Mouse (Mus musculus) midbrain, embryonic 13.5 days (tissue): ENCODE data around the gene Myl9. TPM values are rescaled to one million over a fixed set of nuclear protein-coding genes. Genes with fewer than 3 reads are reported as not detected.
A peak's percentile ranks its signal among the peaks of the same experiment; 100 is the strongest.

Experiments
- ATAC-seq: fragments of 200-750 bp; cut with Nextera tagmentation; 2 replicates; pipeline ENCODE4 v1.8.0; 2017; ENCODE audit warnings: mild to moderate bottlenecking, moderate TSS enrichment, moderate library complexity
- H3K27ac ChIP-seq: fragments of 300-500 bp; sonication (generic); 2 replicates; pipeline ENCODE4 v1.5.1; 2015; ENCODE audit warnings: inconsistent platforms, mild to moderate bottlenecking, moderate library complexity
- H3K27me3 ChIP-seq: fragments of 300-500 bp; sonication (generic); 2 replicates; pipeline ENCODE4 v1.6.1; 2015; ENCODE audit warnings: mild to moderate bottlenecking, inconsistent platforms
- H3K36me3 ChIP-seq: fragments of 300-500 bp; sonication (generic); 2 replicates; pipeline ENCODE4 v1.6.1; 2015; ENCODE audit warnings: mild to moderate bottlenecking, inconsistent platforms
- H3K4me1 ChIP-seq: fragments of 300-500 bp; sonication (generic); replicated peaks from 2 replicates; pipeline ENCODE4 v1.6.1; 2015; ENCODE audit warnings: inconsistent platforms
- H3K4me2 ChIP-seq: fragments of 300-500 bp; sonication (generic); replicated peaks from 2 replicates; pipeline ENCODE4 v1.6.1; 2015; ENCODE audit warnings: moderate library complexity, mild to moderate bottlenecking, inconsistent platforms
- H3K4me3 ChIP-seq: fragments of 300-500 bp; sonication (generic); replicated peaks from 2 replicates; pipeline ENCODE4 v1.5.1; 2015; ENCODE audit warnings: mild to moderate bottlenecking, inconsistent platforms
- H3K9ac ChIP-seq: fragments of 300-500 bp; sonication (generic); replicated peaks from 2 replicates; pipeline ENCODE4 v1.6.1; 2015; ENCODE audit warnings: mild to moderate bottlenecking, inconsistent platforms
- H3K9me3 ChIP-seq: fragments of 300-500 bp; sonication (generic); 2 replicates; pipeline ENCODE4 v1.6.1; 2016; ENCODE audit warnings: mild to moderate bottlenecking, inconsistent platforms
- WGBS: fragments of 180-500 bp; shearing (Covaris S2); methylation state at CpG from one replicate; pipeline ENCODE4 v1.1.7; 2015; 5-methylcytosine and 5-hydroxymethylcytosine counted together
- polyA plus RNA-seq: library from polyadenylated mRNA; unstranded; fragments of >200 nt; fragmentation: Nextera tagmentation; extraction: Ambion mirVana; gene quantifications from 2 replicates; pipeline ENCODE4 v1.2.1, GENCODE M21; 2015

Gene Myl9
- polyA plus RNA-seq, 1 experiment from 2014 or later: 37.4 TPM

DNA sequence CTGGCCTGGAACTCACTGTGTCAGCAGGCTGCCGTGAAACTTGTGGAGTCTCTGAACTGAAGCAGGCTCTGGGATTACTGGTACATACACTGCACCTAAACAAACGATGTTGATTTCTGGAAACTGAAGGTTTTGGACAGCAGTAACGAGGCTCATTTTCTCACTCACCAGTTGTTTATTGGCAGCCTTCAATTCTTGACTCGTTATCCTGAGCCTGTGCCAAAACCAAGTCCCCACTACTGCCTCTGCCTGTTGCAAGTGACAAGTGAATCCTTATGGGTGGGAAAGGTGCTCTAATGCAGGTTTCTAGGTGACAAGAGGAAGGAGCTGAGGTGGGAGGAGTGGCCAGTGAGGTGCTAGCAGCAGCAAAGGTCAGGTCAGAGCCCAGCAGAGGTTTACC lies 33.2 kb upstream of the Myl9 start:
- no peaks in the 10 kb centered on the region for H3K9me3 ChIP-seq

GRCm38 (mm10) chr2:156743248-156743647 lies 32.0 kb upstream of the Myl9 start:
- ATAC-seq: no peak
- no peak overlapping the region for H3K9ac ChIP-seq
- no peak overlapping the region for H3K27ac ChIP-seq
- H3K4me3 ChIP-seq: no peak overlapping the region
- H3K4me1 ChIP-seq: peaks cover 34% of the 10 kb centered on the region
- H3K36me3 ChIP-seq: peaks cover 42% of the 10 kb centered on the region
- H3K27me3 ChIP-seq: no peaks in the 10 kb centered on the region
- H3K4me2 ChIP-seq: no peak overlapping the region
- whole genome bisulfite sequencing: 74% methylated on average over 3 of the region's 3 CpGs
- H3K9me3 ChIP-seq: no peaks in the 10 kb centered on the region

More for the DNA sequence above, 33.2 kb upstream of the Myl9 start:
- no peak overlapping the region for H3K9ac ChIP-seq
- peak overlapping the region; percentile 15; the same call in 1 of the 2 replicates for H3K27ac ChIP-seq
- no peak overlapping the region for H3K4me3 ChIP-seq
- peaks cover 38% of the 10 kb centered on the region for H3K4me1 ChIP-seq
- WGBS: 67% methylated on average over 4 of the region's 4 CpGs
- no peaks in the 10 kb centered on the region for H3K27me3 ChIP-seq
- H3K36me3 ChIP-seq: peaks cover 30% of the 10 kb centered on the region
- no peak overlapping the region for H3K4me2 ChIP-seq
- no peak for ATAC-seq

- H3K4me1 ChIP-seq: peaks cover 33% of the 10 kb centered on the region
- H3K4me3 ChIP-seq: no peak overlapping the region
- H3K9ac ChIP-seq: no peak overlapping the region
- H3K27ac ChIP-seq: no peak overlapping the region
- ATAC-seq: no peak
- H3K36me3 ChIP-seq: peaks cover 50% of the 10 kb centered on the region
- 79% methylated on average over 5 of the region's 5 CpGs for WGBS
- no peak overlapping the region for H3K4me2 ChIP-seq
- no peaks in the 10 kb centered on the region for H3K9me3 ChIP-seq
- H3K27me3 ChIP-seq: no peaks in the 10 kb centered on the region
Observed at GRCm38 (mm10) chr2:156744414-156744813, 30.8 kb upstream of the Myl9 start.

DNA sequence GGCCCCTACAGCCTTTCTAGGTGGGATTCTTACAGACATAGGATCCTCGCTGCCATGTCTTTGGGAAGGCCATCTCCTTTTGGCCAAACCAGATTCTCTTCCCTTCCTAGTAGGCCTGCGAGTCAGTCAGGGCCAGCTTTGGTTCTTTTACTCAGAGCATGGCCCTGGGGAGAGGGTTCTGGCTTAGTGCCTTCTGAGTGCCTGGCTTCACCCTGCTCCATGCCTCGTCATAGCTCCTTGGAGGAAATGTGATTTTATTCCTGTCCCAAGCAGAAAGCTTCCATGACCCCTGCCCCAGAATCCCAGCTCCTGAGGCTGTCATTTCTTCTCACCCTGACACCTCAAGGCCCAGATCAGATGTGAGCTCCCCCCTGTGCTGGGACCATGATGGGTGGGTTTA lies 27.9 kb upstream of the Myl9 start:
- Histone ChIP-seq H3K4me1 (peaks cover 11% of the 10 kb centered on the region), H3K27me3 (no peaks in the 10 kb centered on the region), H3K9ac (no peak overlapping the region), H3K27ac (no peak overlapping the region), H3K4me2 (no peak overlapping the region), H3K4me3 (no peak overlapping the region), H3K36me3 (peaks cover 71% of the 10 kb centered on the region), H3K9me3 (no peaks in the 10 kb centered on the region)
- 94% methylated on average over 3 of the region's 3 CpGs for WGBS
- no peak for ATAC-seq

- no peak overlapping the region for H3K4me2 ChIP-seq
- H3K27ac ChIP-seq: no peak overlapping the region
- 95% methylated on average over 8 of the region's 8 CpGs for WGBS
- H3K27me3 ChIP-seq: no peaks in the 10 kb centered on the region
- H3K36me3 ChIP-seq: peaks cover 87% of the 10 kb centered on the region
- no peak overlapping the region for H3K9ac ChIP-seq
- no peaks in the 10 kb centered on the region for H3K4me1 ChIP-seq
- H3K9me3 ChIP-seq: no peaks in the 10 kb centered on the region
- ATAC-seq: no peak
- H3K4me3 ChIP-seq: no peak overlapping the region
Observed at GRCm38 (mm10) chr2:156749687-156750086, 25.5 kb upstream of the Myl9 start.

- no peak overlapping the region for H3K4me2 ChIP-seq
- peaks cover 94% of the 10 kb centered on the region for H3K36me3 ChIP-seq
- no peak for ATAC-seq
- no peak overlapping the region for H3K9ac ChIP-seq
- no peaks in the 10 kb centered on the region for H3K27me3 ChIP-seq
- no peak overlapping the region for H3K4me3 ChIP-seq
- no peak overlapping the region for H3K27ac ChIP-seq
- 97% methylated on average over 9 of the region's 9 CpGs for WGBS
- no peaks in the 10 kb centered on the region; the same call in 1 of the 2 replicates for H3K9me3 ChIP-seq
- no peaks in the 10 kb centered on the region for H3K4me1 ChIP-seq
Observed at GRCm38 (mm10) chr2:156756937-156757336, 18.3 kb upstream of the Myl9 start.

GRCm38 (mm10) chr2:156760843-156761505 lies 14.2 kb upstream of the Myl9 start:
- Histone ChIP-seq H3K4me1 (no peaks in the 10 kb centered on the region), H3K27me3 (no peaks in the 10 kb centered on the region)
- 94% methylated on average over 5 of the region's 5 CpGs for WGBS

GRCm38 (mm10) chr2:156761521-156762278 lies 13.5 kb upstream of the Myl9 start:
- no peak for ATAC-seq
- H3K9ac ChIP-seq: no peak overlapping the region
- no peak overlapping the region for H3K4me2 ChIP-seq
- H3K9me3 ChIP-seq: no peaks in the 10 kb centered on the region; the same call in 1 of the 2 replicates
- peaks cover 89% of the 10 kb centered on the region for H3K36me3 ChIP-seq
- H3K27me3 ChIP-seq: no peaks in the 10 kb centered on the region
- H3K4me1 ChIP-seq: no peaks in the 10 kb centered on the region
- WGBS: 96% methylated on average over 17 of the region's 17 CpGs
- H3K27ac ChIP-seq: no peak overlapping the region
- H3K4me3 ChIP-seq: no peak overlapping the region

More at GRCm38 (mm10) chr2:156760843-156761505, 14.2 kb upstream of the Myl9 start:
- peaks cover 97% of the 10 kb centered on the region for H3K36me3 ChIP-seq
- H3K4me2 ChIP-seq: no peak overlapping the region
- no peaks in the 10 kb centered on the region; the same call in 1 of the 2 replicates for H3K9me3 ChIP-seq
- no peak overlapping the region for H3K27ac ChIP-seq
- no peak overlapping the region for H3K9ac ChIP-seq
- H3K4me3 ChIP-seq: no peak overlapping the region
- no peak for ATAC-seq

GRCm38 (mm10) chr2:156762499-156762898 lies 12.7 kb upstream of the Myl9 start:
- 87% methylated on average over 21 of the region's 21 CpGs for WGBS
- no peak overlapping the region for H3K4me3 ChIP-seq
- no peak overlapping the region for H3K9ac ChIP-seq
- no peak overlapping the region for H3K27ac ChIP-seq
- H3K36me3 ChIP-seq: peaks cover 82% of the 10 kb centered on the region
- no peaks in the 10 kb centered on the region for H3K27me3 ChIP-seq
- no peaks in the 10 kb centered on the region for H3K4me1 ChIP-seq
- H3K4me2 ChIP-seq: no peak overlapping the region
- no peaks in the 10 kb centered on the region; the same call in 1 of the 2 replicates for H3K9me3 ChIP-seq
- ATAC-seq: no peak

- H3K27ac ChIP-seq: no peak overlapping the region
- H3K9me3 ChIP-seq: no peaks in the 10 kb centered on the region; the same call in 1 of the 2 replicates
- ATAC-seq: peak; percentile 27; the same call in 1 of the 2 replicates
- no peaks in the 10 kb centered on the region for H3K4me1 ChIP-seq
- no peak overlapping the region for H3K4me2 ChIP-seq
- WGBS: 91% methylated on average over 11 of the region's 11 CpGs
- H3K9ac ChIP-seq: no peak overlapping the region
- peaks cover 75% of the 10 kb centered on the region for H3K36me3 ChIP-seq
- no peak overlapping the region for H3K4me3 ChIP-seq
- H3K27me3 ChIP-seq: no peaks in the 10 kb centered on the region
Observed at GRCm38 (mm10) chr2:156763101-156763500, 12.1 kb upstream of the Myl9 start.

DNA sequence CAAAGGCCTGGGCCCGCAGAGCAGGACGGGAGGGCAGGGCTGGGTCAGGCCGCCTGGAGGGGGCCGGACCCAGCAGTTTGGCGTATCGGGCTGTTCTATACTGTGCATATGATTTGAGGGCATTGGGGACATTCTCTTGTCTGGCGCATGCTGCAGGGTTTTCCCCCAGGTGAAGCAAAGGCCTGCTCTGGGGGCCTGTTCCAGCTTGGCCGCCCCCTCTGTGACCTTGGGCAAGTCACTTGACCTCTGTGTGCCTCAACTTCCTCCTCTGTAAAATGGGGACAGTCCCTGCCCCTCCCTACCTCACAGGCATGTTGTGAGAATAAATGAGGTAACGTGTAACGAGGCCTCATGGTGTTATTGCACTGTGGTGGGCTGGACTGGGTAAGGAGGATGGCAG lies 11.2 kb upstream of the Myl9 start:
- no peak; the same call in 1 of the 2 replicates for ATAC-seq
- Histone ChIP-seq H3K27me3 (no peaks in the 10 kb centered on the region), H3K4me2 (no peak overlapping the region), H3K4me3 (no peak overlapping the region), H3K4me1 (no peaks in the 10 kb centered on the region), H3K27ac (no peak overlapping the region), H3K9me3 (no peaks in the 10 kb centered on the region), H3K9ac (no peak overlapping the region), H3K36me3 (peaks cover 66% of the 10 kb centered on the region)
- 93% methylated on average over 10 of the region's 10 CpGs for WGBS

- Histone ChIP-seq H3K27me3 (no peaks in the 10 kb centered on the region), H3K27ac (no peak overlapping the region), H3K9me3 (no peaks in the 10 kb centered on the region), H3K4me1 (no peaks in the 10 kb centered on the region), H3K4me3 (no peak overlapping the region), H3K4me2 (no peak overlapping the region), H3K9ac (no peak overlapping the region), H3K36me3 (peaks cover 59% of the 10 kb centered on the region)
- 75% methylated on average over 4 of the region's 4 CpGs for WGBS
- no peak for ATAC-seq
Observed at GRCm38 (mm10) chr2:156764747-156765146, 10.5 kb upstream of the Myl9 start.
